Mouse (Mus musculus) embryonic fibroblast, embryonic 13.5 days (primary cell): ENCODE results near the gene Styxl1. TPM values are rescaled to one million over a fixed set of nuclear protein-coding genes. Genes with fewer than 3 reads are reported as not detected.

ENCODE experiments used
- H3K27ac ChIP-seq: 2 replicates; pipeline ENCODE4 v1.5.1; 2012; ENCODE audit warnings: low read length, control low read depth, inconsistent platforms; ENCODE audit not compliant: insufficient read depth
- H3K4me1 ChIP-seq: 2 replicates; pipeline ENCODE4 v1.6.1; 2011; ENCODE audit warnings: low read length; ENCODE audit not compliant: control insufficient read depth, insufficient read depth
- H3K4me3 ChIP-seq: 2 replicates; pipeline ENCODE4 v1.5.1; 2011; ENCODE audit warnings: mild to moderate bottlenecking, control low read depth, low read length; ENCODE audit not compliant: insufficient read depth
- CTCF ChIP-seq: IDR thresholded peaks from 2 replicates; pipeline ENCODE4 v1.5.1; 2011; ENCODE audit warnings: mild to moderate bottlenecking, control low read depth, low read length, moderate library complexity, borderline replicate concordance; ENCODE audit not compliant: insufficient read depth
- POLR2A ChIP-seq: IDR thresholded peaks from 2 replicates; pipeline ENCODE4 v1.6.1; 2011; ENCODE audit warnings: low read depth, mild to moderate bottlenecking, control low read depth, low read length, moderate library complexity
- polyA plus RNA-seq: library from polyadenylated mRNA; stranded (reverse); fragments of >200 nt; gene quantifications from 2 replicates; pipeline ENCODE4 v1.2.4, GENCODE M21; 2011; ENCODE audit warnings: low read depth; ENCODE audit not compliant: missing spikeins, insufficient read length

Styxl1 gene
- polyA plus RNA-seq, 1 experiment: not detected

- H3K4me1 ChIP-seq: peaks cover 21% of the 10 kb centered on the region
- H3K27ac ChIP-seq: peak overlapping the region; percentile 71
- TF ChIP-seq POLR2A (no peak), CTCF (no peak)
- no peak overlapping the region for H3K4me3 ChIP-seq
These were observed 56.1 kb downstream of the Styxl1 start for GRCm38 (mm10) chr5:135722121-135722520.

GRCm38 (mm10) chr5:135721076-135721475 is 57.1 kb downstream of the Styxl1 start:
- Histone ChIP-seq H3K4me3 (no peak overlapping the region), H3K27ac (no peak overlapping the region), H3K4me1 (peaks cover 14% of the 10 kb centered on the region)
- no peak for TF ChIP-seq POLR2A
- no peak for TF ChIP-seq CTCF

GRCm38 (mm10) chr5:135720121-135720520 is 58.1 kb downstream of the Styxl1 start:
- no peak overlapping the region for H3K27ac ChIP-seq
- H3K4me3 ChIP-seq: no peak overlapping the region
- peaks cover 11% of the 10 kb centered on the region for H3K4me1 ChIP-seq
- TF ChIP-seq POLR2A (no peak), CTCF (no peak)

GRCm38 (mm10) chr5:135719586-135720120 is 58.5 kb downstream of the Styxl1 start:
- TF ChIP-seq POLR2A: no peak
- TF ChIP-seq CTCF: no peak
- Histone ChIP-seq H3K4me3 (no peak overlapping the region), H3K27ac (no peak overlapping the region), H3K4me1 (peaks cover 8% of the 10 kb centered on the region)

- TF ChIP-seq POLR2A (no peak), CTCF (no peak)
- Histone ChIP-seq H3K27ac (no peak overlapping the region), H3K4me3 (no peak overlapping the region), H3K4me1 (peaks cover 9% of the 10 kb centered on the region)
These were observed 62.6 kb downstream of the Styxl1 start for GRCm38 (mm10) chr5:135715624-135716023.

- TF ChIP-seq CTCF: no peak
- no peak for TF ChIP-seq POLR2A
- H3K4me1 ChIP-seq: peaks cover 6% of the 10 kb centered on the region
- peak overlapping the region; percentile 66 for H3K27ac ChIP-seq
- no peak overlapping the region for H3K4me3 ChIP-seq
These were observed 64.6 kb downstream of the Styxl1 start for GRCm38 (mm10) chr5:135713441-135714218.

GRCm38 (mm10) chr5:135712803-135713202 is 65.4 kb downstream of the Styxl1 start:
- 0 out of 2 replicates have a peak overlapping the region, but pooled peaks have one; percentile 1 for H3K27ac ChIP-seq
- H3K4me1 ChIP-seq: peaks cover 6% of the 10 kb centered on the region
- TF ChIP-seq CTCF (no peak), POLR2A (no peak)
- H3K4me3 ChIP-seq: no peak overlapping the region

- no peak for TF ChIP-seq CTCF
- no peak for TF ChIP-seq POLR2A
- Histone ChIP-seq H3K27ac (no peak overlapping the region), H3K4me3 (no peak overlapping the region), H3K4me1 (peaks cover 6% of the 10 kb centered on the region)
These were observed 66.4 kb downstream of the Styxl1 start for GRCm38 (mm10) chr5:135711582-135712355.

GRCm38 (mm10) chr5:135710599-135711214 is 67.5 kb downstream of the Styxl1 start:
- Histone ChIP-seq H3K4me3 (no peak overlapping the region), H3K4me1 (peaks cover 6% of the 10 kb centered on the region), H3K27ac (no peak overlapping the region)
- TF ChIP-seq POLR2A (no peak), CTCF (no peak)

- Histone ChIP-seq H3K4me3 (no peak overlapping the region), H3K27ac (no peak overlapping the region), H3K4me1 (peaks cover 6% of the 10 kb centered on the region)
- no peak for TF ChIP-seq POLR2A
- TF ChIP-seq CTCF: no peak
These were observed 68.5 kb downstream of the Styxl1 start for GRCm38 (mm10) chr5:135709716-135710115.
